Mouse (Mus musculus) liver, embryonic 14 days (tissue): ENCODE measurements around the gene Hist1h2ae. TPM values are rescaled to one million over a fixed set of nuclear protein-coding genes. Genes with fewer than 3 reads are reported as not detected.

Experiments
- polyA plus RNA-seq: library from polyadenylated mRNA; depleted of rRNA; stranded (reverse); fragments of >200 nt; gene quantifications from 2 replicates; pipeline ENCODE4 v1.2.3, GENCODE M21; 2012; rRNA removed

Gene Hist1h2ae
- 11.7 and 13.2 TPM in 2 replicates for polyA plus RNA-seq

DNA sequence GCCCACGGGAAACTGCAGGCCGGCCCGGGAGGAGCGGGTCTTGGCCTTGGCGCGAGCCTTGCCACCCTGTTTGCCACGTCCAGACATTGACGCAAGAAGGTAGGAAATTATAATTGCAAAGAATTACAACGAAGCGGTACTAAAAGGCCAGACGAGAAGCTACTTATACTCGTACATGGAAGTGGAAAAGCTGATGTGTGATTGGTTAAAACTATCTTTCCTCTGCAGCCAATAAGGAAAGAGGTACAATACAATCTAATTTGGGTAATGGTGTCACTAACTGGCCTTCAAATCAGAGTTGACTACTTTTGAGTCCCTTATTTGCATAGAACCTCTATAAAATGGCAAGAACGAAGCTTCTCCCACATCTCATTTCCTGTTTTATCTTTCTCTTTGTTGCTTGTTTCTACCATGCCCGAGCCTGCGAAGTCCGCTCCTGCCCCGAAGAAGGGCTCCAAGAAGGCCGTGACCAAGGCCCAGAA, at the start of gene Hist1h2ae, which contains the start of gene Hist1h2bg:
Gene Hist1h2ae, minus strand, starts transcription at position 199 of the 482 bp plus-strand sequence.
Gene Hist1h2bg, plus strand, starts transcription at position 375 of the 482 bp plus-strand sequence.

DNA sequence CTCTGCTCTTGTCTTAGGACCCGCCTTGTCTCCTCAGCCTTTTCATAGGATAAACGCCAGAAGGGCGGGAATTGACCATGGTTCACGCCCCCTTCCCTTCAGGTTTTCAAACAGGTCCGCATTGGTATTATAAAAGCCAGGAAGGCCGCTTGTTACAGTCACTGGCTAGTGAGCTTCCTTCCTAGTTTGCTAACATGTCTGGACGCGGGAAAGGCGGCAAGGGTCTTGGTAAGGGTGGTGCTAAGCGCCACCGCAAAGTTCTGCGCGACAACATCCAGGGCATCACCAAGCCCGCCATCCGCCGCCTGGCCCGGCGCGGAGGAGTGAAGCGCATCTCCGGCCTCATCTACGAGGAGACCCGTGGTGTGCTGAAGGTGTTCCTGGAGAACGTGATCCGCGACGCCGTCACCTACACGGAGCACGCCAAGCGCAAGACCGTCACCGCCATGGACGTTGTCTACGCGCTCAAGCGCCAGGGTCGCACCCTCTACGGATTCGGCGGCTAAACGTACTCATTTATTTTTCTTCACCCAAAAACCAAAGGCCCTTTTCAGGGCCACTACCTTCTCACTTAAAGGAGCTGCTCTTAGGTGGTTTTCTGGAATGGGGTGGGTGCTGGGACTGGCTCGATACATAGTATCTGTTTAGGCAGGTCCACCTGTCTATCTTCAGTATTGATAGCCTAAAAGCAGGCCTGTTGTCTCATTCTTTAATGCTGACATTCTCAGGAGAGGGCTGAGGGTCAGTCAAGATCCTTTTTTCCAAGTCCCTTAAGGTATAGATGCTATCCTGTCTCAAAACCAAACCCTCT, 10.6 kb upstream of the Hist1h2ae start, which contains the start of gene Hist1h4d:
Gene Hist1h4d, plus strand, starts transcription at position 191 of the 811 bp plus-strand sequence.

DNA sequence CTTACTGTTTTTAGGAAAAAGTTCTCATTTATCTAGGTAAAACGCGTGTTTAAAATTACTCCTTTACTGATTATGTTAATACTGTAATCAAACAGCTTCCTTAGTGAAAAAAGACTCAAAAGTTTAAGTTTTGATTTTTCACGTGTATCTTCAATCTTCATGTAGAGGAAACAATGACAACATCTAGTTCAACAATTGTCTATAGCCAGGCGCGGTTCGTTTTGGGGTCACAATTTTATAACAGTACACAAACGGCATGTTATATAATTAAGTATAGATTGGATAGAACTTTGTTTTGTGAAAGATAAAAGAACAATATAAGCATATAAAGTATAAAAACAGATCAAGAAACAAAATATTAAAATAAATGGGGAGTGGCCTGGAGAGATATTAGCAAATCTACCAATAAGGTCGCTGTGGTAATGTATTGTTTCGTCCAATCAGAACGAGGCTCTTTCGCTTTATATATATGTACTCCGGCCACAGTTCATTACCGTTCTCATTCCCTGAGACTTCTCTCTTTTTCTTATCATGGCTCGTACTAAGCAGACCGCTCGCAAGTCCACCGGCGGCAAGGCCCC, 4.3 kb upstream of the Hist1h2ae start, which contains the start of gene Hist1h3d:
Gene Hist1h3d, plus strand, starts transcription at position 493 of the 581 bp plus-strand sequence.

DNA sequence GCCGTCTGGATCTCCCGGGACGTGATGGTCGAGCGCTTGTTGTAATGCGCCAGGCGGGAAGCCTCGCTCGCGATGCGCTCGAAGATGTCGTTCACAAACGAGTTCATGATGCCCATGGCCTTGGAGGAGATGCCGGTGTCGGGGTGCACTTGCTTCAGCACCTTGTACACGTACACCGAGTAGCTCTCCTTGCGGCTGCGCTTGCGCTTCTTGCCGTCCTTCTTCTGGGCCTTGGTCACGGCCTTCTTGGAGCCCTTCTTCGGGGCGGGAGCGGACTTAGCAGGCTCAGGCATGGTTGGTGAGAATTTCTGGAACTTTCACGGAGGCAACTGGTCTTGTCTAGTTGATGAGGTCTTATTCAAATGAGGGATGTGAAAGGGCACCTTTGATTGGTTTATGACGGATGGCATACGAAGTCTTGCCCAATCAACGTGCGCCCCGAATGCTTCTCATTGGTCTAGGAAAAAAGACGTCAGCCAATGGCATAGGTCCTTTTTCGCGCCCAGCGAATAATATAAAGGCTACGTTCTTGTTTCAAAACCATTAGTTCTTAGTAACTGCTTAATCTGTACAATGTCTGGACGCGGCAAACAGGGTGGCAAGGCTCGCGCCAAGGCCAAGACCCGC, 3.0 kb upstream of the Hist1h2ae start, which contains the start of the genes Hist1h2bf and Hist1h2ad:
Gene Hist1h2bf, minus strand, starts transcription at position 299 of the 627 bp plus-strand sequence.
Gene Hist1h2ad, plus strand, starts transcription at position 484 of the 627 bp plus-strand sequence.

DNA sequence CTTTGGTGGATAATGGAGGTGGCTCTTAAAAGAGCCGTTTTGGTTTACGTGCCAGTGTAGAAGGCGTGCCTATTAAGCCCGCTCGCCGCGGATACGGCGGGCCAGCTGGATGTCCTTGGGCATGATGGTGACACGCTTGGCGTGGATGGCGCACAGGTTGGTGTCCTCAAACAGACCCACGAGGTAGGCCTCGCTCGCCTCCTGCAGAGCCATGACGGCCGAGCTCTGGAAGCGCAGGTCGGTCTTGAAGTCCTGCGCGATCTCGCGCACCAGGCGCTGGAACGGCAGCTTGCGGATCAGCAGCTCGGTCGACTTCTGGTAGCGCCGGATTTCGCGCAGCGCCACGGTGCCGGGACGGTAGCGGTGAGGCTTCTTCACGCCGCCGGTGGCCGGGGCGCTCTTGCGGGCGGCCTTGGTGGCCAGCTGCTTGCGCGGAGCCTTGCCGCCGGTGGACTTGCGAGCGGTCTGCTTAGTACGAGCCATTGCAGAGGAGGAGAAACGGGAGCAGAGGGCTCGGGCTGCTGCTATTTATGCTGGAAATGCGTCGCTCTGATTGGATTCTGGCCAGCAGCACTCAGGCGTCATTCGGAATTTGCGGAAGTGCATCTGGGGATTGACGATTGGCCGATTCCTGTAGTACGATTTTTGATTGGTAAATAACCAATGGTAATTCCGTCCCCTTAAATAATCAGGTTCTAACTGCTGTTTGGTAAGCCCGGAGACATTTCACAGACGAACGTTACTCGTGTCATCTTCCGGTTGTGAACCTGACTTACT, 8.9 kb downstream of the Hist1h2ae start, which contains the start of gene Hist1h3e:
Gene Hist1h3e, minus strand, starts transcription at position 487 of the 777 bp plus-strand sequence.

DNA sequence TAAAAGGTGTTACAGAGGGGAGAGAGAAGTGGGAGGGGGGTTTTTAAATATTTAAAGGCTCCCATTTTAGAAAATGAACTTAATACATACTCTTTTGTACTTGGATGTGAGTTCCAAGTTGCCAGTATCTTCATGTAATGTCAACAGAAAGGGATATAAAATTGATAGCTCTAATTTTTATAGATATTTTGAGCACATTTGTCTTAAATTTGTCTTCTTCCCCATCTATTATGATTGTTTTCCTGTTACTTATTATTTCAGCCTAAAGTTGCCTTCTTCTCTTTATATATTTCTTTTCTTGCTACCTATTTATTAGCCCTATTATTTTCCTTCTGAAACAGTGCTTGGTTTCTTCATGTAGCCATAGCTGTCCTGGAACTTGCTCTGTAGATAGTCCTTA, 18.1 kb downstream of the Hist1h2ae start, which contains the start of gene Hist1h1d:
Gene Hist1h1d, plus strand, starts transcription at position 301 of the 400 bp plus-strand sequence.

DNA sequence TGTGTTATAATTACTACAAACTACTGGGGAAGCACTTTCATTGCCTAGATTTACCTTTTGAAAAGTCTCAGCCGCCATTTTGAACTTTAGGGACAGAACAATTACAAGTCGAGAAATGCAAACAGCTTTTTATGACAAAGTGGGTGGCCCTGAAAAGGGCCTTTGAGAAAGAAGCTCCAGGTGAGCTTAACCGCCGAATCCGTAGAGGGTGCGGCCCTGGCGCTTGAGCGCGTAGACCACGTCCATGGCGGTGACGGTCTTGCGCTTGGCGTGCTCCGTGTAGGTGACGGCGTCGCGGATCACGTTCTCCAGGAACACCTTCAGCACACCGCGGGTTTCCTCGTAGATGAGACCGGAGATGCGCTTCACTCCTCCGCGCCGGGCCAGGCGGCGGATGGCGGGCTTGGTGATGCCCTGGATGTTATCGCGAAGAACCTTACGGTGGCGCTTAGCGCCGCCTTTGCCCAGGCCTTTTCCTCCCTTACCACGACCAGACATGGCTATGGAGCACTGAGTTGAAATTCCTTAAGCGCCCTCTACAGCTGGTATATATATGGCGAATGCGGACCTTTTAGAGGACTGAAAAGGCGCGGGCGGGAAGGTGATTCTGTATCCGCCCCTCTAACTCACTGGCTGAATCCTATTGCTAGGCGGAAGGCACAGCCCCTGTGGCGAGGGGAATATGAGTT, 19.7 kb downstream of the Hist1h2ae start, which contains the start of gene Hist1h4f:
Gene Hist1h4f, minus strand, starts transcription at position 503 of the 689 bp plus-strand sequence.

DNA sequence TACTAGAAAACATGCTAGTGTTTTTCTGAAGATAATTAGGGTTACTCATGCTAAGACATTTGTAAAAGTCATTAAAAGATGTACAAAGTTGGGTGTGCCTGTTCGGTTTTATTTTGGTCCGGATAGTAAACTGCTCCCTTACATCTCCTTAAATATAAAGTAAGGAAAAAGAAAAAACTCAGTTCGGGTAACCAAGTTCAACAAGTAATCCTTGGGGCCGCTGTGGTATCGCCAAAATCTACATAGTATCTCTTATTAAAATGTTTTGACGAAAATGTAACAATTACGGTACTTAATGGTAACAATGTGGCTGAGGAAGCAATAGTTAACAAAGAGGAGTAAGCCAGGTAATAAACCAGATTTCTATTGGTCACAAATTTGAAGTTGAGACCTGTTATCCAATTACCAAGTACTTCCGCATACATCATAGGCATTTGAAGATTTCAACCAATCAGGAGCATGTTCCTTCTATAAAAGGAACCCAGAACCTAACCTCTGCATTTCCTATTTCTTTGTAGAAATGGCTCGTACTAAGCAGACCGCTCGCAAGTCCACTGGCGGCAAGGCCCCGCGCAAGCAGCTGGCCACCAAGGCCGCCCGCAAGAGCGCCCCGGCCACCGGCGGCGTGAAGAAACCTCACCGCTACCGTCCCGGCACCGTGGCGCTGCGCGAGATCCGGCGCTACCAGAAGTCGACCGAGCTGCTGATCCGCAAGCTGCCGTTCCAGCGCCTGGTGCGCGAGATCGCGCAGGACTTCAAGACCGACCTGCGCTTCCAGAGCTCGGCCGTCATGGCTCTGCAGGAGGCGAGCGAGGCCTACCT, 26.8 kb downstream of the Hist1h2ae start, which contains the start of gene Hist1h3f:
Gene Hist1h3f, plus strand, starts transcription at position 88 of the 822 bp plus-strand sequence.

DNA sequence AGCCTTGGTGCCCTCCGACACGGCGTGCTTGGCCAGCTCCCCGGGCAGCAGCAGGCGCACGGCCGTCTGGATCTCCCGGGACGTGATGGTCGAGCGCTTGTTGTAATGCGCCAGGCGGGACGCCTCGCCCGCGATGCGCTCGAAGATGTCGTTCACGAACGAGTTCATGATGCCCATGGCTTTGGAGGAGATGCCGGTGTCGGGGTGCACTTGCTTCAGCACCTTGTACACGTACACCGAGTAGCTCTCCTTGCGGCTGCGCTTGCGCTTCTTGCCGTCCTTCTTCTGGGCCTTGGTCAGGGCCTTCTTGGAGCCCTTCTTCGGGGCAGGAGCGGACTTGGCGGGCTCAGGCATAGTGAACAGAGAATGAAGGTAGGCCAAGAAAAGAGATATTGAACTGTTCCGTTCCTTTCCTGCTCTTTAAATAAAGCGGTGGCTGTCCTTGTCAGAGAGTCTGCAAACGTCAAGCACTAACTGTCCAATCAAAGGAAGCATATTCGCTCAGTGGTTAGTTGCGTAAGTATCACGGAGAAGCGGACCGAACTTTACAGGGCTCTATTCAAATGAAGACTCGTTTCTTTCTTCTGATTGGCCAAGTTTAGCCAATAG, 27.9 kb downstream of the Hist1h2ae start, which contains the start of gene Hist1h2bh:
Gene Hist1h2bh, minus strand, starts transcription at position 394 of the 609 bp plus-strand sequence.

DNA sequence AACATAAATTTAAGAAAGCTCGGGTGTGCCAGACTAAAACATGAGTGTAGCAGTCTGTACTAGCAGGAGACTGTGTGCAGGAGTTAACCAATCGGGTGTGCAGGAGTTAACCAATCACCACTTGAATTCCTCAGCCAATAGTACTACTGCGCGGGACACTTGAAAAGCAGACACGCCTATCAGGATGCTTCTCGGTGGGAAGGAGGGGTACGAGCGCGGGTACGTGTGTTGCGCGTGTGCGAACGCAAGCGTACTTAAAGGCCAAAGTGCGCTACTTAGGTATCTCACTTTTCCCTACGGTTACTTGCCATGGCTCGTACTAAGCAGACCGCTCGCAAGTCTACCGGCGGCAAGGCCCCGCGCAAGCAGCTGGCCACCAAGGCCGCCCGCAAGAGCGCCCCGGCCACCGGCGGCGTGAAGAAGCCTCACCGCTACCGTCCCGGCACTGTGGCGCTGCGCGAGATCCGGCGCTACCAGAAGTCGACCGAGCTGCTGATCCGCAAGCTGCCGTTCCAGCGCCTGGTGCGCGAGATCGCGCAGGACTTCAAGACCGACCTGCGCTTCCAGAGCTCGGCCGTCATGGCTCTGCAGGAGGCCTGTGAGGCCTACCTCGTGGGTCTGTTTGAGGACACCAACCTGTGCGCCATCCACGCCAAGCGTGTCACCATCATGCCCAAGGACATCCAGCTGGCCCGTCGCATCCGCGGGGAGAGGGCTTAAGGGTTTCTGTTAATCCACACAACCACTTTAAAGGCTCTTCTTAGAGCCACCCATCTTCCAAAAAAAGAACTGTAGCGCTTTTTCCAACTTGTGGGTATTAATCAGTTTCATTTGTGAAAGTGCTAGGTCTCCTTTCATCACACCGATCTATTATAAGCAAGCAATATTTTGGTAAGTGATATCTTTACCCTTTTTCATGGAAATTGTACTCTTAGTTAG, 35.6 kb downstream of the Hist1h2ae start, which contains the start of gene Hist1h3g:
Gene Hist1h3g, plus strand, starts transcription at position 286 of the 939 bp plus-strand sequence.

DNA sequence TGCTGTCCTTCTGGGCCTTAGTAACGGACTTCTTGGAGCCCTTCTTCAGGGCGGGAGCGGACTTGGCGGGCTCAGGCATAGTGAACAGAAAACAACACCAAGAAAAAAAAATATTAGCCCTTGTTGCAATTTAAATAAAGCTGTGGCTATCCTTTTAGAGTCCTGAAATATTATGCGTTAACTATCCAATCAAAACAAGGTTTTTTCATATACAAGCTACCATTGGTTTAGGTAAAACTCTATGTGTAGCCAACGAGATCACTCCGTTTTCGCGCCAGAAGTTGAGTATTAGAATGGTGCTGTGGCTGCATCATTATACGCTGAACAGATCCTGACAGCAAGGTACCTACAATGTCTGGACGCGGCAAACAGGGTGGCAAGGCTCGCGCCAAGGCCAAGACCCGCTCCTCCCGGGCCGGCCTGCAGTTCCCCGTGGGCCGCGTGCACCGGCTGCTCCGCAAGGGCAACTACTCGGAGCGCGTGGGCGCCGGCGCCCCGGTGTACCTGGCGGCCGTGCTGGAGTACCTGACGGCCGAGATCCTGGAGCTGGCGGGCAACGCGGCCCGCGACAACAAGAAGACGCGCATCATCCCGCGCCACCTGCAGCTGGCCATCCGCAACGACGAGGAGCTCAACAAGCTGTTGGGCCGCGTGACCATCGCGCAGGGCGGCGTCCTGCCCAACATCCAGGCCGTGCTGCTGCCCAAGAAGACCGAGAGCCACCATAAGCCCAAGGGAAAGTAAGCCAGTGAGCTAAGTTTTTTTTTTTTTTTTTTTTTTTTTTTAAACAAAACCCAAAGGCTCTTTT, 37.3 kb downstream of the Hist1h2ae start, which contains the start of gene Hist1h2af:
Gene Hist1h2af, plus strand, starts transcription at position 347 of the 808 bp plus-strand sequence.

DNA sequence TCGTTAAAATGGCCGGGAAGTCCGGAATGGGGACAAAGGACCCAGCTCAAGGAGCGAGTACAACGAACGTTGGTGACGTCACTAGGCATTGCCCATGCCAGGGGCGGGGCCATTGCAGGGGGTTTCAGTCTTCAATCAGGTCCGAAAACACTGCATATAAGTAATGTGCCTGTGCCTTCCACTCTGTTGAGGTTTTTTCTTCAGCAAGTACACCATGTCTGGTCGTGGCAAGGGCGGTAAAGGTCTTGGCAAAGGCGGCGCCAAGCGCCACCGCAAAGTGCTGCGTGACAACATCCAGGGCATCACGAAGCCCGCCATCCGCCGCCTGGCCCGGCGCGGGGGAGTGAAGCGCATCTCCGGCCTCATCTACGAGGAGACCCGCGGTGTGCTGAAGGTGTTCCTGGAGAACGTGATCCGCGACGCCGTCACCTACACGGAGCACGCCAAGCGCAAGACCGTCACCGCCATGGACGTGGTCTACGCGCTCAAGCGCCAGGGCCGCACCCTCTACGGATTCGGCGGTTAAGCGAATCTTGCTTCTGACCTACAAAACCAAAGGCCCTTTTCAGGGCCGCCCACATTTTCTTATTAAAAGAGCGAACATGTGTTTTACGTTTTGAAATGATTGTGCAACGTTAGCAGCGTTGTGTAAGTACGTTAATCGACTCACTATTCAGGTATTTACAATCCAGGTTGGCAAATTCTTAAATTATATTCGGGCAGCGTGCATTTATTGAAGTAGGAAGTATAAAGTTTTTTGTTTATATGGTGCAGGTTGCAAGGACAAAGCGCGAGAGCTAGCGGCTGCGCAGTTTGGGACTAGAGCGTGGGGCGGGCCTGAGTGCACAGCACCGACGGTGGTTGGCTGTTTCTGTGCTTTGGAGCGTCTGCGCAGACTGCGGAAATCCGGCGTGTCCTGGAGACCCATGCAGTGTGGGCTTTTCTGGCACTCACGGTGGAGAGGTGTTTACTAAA, 39.8 kb downstream of the Hist1h2ae start, which contains the start of gene Hist1h4h:
Gene Hist1h4h, plus strand, starts transcription at position 150 of the 975 bp plus-strand sequence.

